Comparison of ENCODE assay signal across 12 mouse cellular contexts in the genomic region with DNA sequence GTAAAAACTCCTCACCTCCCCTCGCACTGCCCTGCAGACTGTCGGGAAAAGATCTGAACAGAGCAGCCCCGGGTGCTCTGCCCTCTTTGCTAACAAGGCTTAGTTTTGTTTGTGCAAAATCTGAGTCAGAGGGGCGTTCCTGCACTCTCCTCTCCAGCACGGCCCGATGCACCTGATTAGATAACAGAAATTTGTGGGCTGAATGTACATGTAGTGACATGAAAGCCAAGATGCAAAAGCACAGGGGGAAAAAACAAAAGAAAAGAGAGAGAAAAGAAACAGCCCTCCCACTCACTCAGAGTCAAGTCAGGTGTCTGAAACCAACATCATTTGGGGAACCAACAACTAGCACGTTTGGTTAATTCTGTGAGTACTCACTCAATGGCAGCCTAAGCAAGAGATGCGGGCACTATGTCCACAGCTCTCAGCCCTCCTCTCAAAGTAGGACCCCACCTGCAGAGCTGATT.
DNase-seq lines count a peak whose midpoint lies in the region; ATAC-seq lines count a peak whose summit lies in the region.
"Had no signal": no experiment of that assay in that cellular context is flagged by ENCODE, and none has a peak within 500 bp of the region (broad histone marks: within the 10 kb centered on the region; RNA-seq: fewer than 3 reads in every experiment).

No protein-coding gene starts in this region.

- H3K4me2 ChIP-seq in kidney, embryonic 16.5 days (replicated peaks; ENCODE audit: low read depth, low read length): 0 out of 2 replicates have a peak overlapping the region, but pooled peaks have one; percentile 5
- H3K4me2 ChIP-seq in stomach, embryonic 14.5 days (replicated peaks; ENCODE audit: low read depth, low read length): 0 out of 2 replicates have a peak overlapping the region, but pooled peaks have one; percentile 2
- H3K4me2 ChIP-seq: liver, embryonic 12.5 days had no signal

- no peaks in the 10 kb centered on the region for H3K36me3 ChIP-seq in kidney, embryonic 16.5 days (ENCODE audit: insufficient read depth, low read length)
- no peaks in the 10 kb centered on the region for H3K36me3 ChIP-seq in stomach, embryonic 14.5 days (ENCODE audit: control insufficient read depth, insufficient read depth, low read length)
- H3K36me3 ChIP-seq: liver, embryonic 12.5 days had no signal

- H3K4me1 ChIP-seq in kidney, embryonic 16.5 days (ENCODE audit: insufficient read depth, low read length): peaks cover 13% of the 10 kb centered on the region
- 0 out of 2 replicates have a peak, but pooled peaks cover 4% of the 10 kb centered on the region for H3K4me1 ChIP-seq in stomach, embryonic 14.5 days (ENCODE audit: control insufficient read depth, insufficient read depth, low read length)
- H3K4me1 ChIP-seq: liver, embryonic 12.5 days had no signal

- H3K27me3 ChIP-seq in kidney, embryonic 16.5 days (ENCODE audit: insufficient read depth, low read length): no peaks in the 10 kb centered on the region
- no peaks in the 10 kb centered on the region for H3K27me3 ChIP-seq in stomach, embryonic 14.5 days (ENCODE audit: control insufficient read depth, insufficient read depth, low read length)
- H3K27me3 ChIP-seq: liver, embryonic 12.5 days had no signal

- H3K4me3 ChIP-seq in kidney, embryonic 16.5 days (ENCODE audit: low read length): no peak overlapping the region
- no peak overlapping the region for H3K4me3 ChIP-seq in stomach, embryonic 14.5 days (ENCODE audit: low read depth, low read length)
- H3K4me3 ChIP-seq: liver, embryonic 12.5 days had no signal

- no peaks in the 10 kb centered on the region for H3K9me3 ChIP-seq in kidney, embryonic 16.5 days (ENCODE audit: low read length)
- no peaks in the 10 kb centered on the region for H3K9me3 ChIP-seq in stomach, embryonic 14.5 days (ENCODE audit: control insufficient read depth, low read depth, low read length)
- H3K9me3 ChIP-seq: liver, embryonic 12.5 days had no signal

- no peak for DNase-seq in kidney, postnatal 25 days
- peak; percentile 81 for DNase-seq in A20 (ENCODE audit: low read depth, low spot score)
- DNase-seq in Muller cell, postnatal 12 days (ENCODE audit: inconsistent ontology term): peak; percentile 70
- no peak for DNase-seq in retina, embryonic 14.5 days (ENCODE audit: low spot score)
- no peak for DNase-seq in cerebellum, adult 18-20 months
- DNase-seq in adrenal gland, adult 2 months: no peak
- DNase-seq: cerebellum, postnatal 10 days; heart, adult 11 months had no signal

- ATAC-seq in kidney, embryonic 16.5 days (ENCODE audit: low FRiP score, low TSS enrichment): peak; percentile 93
- peak; percentile 92 for ATAC-seq in stomach, embryonic 14.5 days (ENCODE audit: insufficient number of reproducible peaks, insufficient read depth, low FRiP score, low read depth)
- ATAC-seq: hindbrain, embryonic 16.5 days; liver, embryonic 12.5 days had no signal

- no peak overlapping the region for H3K9ac ChIP-seq in kidney, embryonic 16.5 days (replicated peaks; ENCODE audit: low read length)
- no peak overlapping the region for H3K9ac ChIP-seq in stomach, embryonic 14.5 days (replicated peaks; ENCODE audit: low read depth, low read length)
- H3K9ac ChIP-seq: liver, embryonic 12.5 days had no signal

- 14% methylated on average over 8 of the region's 8 CpGs for WGBS in kidney, embryonic 16.5 days
- WGBS in stomach, embryonic 14.5 days: 25% methylated on average over 8 of the region's 8 CpGs

- peak overlapping the region; percentile 63 for H3K27ac ChIP-seq in kidney, embryonic 16.5 days (ENCODE audit: low read length)
- H3K27ac ChIP-seq in stomach, embryonic 14.5 days (ENCODE audit: low read length): peak overlapping the region; percentile 75
- H3K27ac ChIP-seq: liver, embryonic 12.5 days had no signal

Comparison
In these comparisons a context has a peak if more than half of its experiments do, and no peak if none do; other contexts are left out.
1. DNase-seq: peak in A20 (single experiment) and Muller cell, postnatal 12 days (single experiment); none in kidney, postnatal 25 days (0 of 2), retina, embryonic 14.5 days (single experiment), cerebellum, adult 18-20 months (0 of 2) and adrenal gland, adult 2 months (single experiment).